Mouse (Mus musculus): ENCODE measurements around the gene Sema3g. TPM values are rescaled to one million over a fixed set of nuclear protein-coding genes. Genes with fewer than 3 reads are reported as not detected.
A peak's percentile ranks its signal among the peaks of the same experiment; 100 is the strongest.

Gene Sema3g
- total RNA-seq, 2 experiments from 2014 or later, result 4.9 to 5.5 TPM

GRCm38 (mm10) chr14:31216846-31217245 lies 814 bp upstream of the Sema3g start, which contains the start of gene Nisch:
TSS of gene Nisch (minus strand) at chr14:31216946.
- intact Hi-C loops (cut with DNase I), result loop anchor here (1.0 to 5.0 kb wide), 3 partner anchors 14 to 120 kb away; partner anchors contain the start of genes Capn7 and Dnah1
- no peak for DNase-seq (ENCODE audit: low spot score in 2 of 2)

DNA sequence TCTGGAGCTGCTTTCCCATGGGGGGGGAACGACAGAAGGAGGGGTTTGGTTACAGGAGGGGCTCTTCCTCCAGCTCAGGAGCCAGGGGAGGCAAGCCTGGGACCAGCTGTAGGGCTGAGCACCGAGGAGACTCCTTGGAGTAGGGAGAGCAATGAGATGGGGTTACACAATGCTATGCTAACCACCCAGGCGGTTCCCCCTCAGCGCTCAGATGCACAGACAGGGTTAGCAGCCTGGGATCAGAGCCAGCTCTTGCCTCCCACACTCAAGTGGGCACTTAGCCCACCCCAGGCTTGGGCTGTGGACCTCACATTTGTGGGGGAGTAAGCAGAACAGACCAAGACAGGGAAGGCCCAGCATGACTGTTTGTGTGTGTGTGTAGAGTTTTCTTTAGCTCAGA lies 9.3 kb downstream of the Sema3g start:
- intact Hi-C loops (cut with DNase I), result no loop called here
- DNase-seq (ENCODE audit: low spot score in 2 of 2), result peak; percentile 42 to 66

GRCm38 (mm10) chr14:31228234-31228633 lies 10.6 kb downstream of the Sema3g start:
- intact Hi-C loops (cut with DNase I), result no loop called here
- DNase-seq (ENCODE audit: low spot score in 2 of 2), result no peak

GRCm38 (mm10) chr14:31230442-31230841 lies 12.8 kb downstream of the Sema3g start:
- intact Hi-C loops (cut with DNase I), result no loop called here
- no peak for DNase-seq (ENCODE audit: low spot score in 2 of 2)

- no peak for DNase-seq (ENCODE audit: low spot score in 2 of 2)
- intact Hi-C loops (cut with DNase I), result no loop called here
These were observed 14.9 kb downstream of the Sema3g start for GRCm38 (mm10) chr14:31232404-31233069.

- intact Hi-C loops (cut with DNase I), result no loop called here
- DNase-seq (ENCODE audit: low spot score in 2 of 2), result no peak
These were observed 15.7 kb downstream of the Sema3g start for GRCm38 (mm10) chr14:31233070-31233995.

- DNase-seq (ENCODE audit: low spot score in 2 of 2), result peak; percentile 79 to 83
- intact Hi-C loops (cut with DNase I), result loop anchor here (1.0 kb wide), 1 partner anchor 19 kb away; no protein-coding TSS in a partner anchor
These were observed 16.4 kb downstream of the Sema3g start for GRCm38 (mm10) chr14:31233996-31234591.

GRCm38 (mm10) chr14:31237101-31237882 lies 19.6 kb downstream of the Sema3g start:
- no peak for DNase-seq (ENCODE audit: low spot score in 2 of 2)
- intact Hi-C loops (cut with DNase I), result no loop called here

DNA sequence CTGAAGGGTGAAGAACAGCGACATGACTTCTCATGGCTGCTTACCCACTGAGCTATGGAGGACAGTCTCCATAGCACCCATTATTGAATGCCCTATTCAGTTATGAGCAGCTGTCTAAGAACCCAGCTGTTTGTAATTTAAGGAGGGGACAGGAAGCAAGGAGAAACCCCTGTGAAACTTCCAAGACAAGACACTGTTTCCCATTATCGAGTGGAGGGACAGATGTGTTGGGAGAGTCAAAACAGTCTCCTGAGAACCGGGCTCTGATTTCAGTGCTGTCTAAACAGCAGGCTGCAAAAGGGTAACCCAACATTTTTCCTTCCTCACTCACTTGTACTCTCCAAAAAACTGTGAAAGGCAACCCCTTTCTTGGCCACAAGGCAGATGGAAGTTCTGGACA lies 22.9 kb downstream of the Sema3g start:
- intact Hi-C loops (cut with DNase I), result no loop called here
- no peak for DNase-seq (ENCODE audit: low spot score in 2 of 2)

DNA sequence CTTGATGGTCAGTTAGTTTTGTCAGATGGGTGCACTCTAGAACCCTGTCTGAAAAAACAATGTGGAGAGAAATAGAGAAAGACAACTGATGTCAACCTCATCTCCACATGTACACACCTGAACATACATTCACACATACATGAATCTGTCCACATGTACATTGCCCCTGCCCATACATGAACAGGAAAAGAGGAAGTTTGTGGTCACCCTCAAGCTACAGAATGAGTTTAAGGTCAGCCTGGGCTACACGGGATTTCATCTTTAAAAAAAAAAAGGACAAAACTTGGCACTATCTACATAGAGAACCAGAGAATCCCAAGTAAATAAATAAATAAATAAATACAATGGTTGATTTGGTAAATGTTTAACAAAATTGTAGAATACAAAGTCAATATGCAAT lies 27.1 kb downstream of the Sema3g start:
- intact Hi-C loops (cut with DNase I), result no loop called here
- no peak for DNase-seq (ENCODE audit: low spot score in 2 of 2)

GRCm38 (mm10) chr14:31245946-31246345 lies 28.3 kb downstream of the Sema3g start:
- no peak for DNase-seq (ENCODE audit: low spot score in 2 of 2)
- intact Hi-C loops (cut with DNase I), result no loop called here

GRCm38 (mm10) chr14:31248396-31248795 lies 30.7 kb downstream of the Sema3g start:
- no peak for DNase-seq (ENCODE audit: low spot score in 2 of 2)
- intact Hi-C loops (cut with DNase I), result no loop called here

DNA sequence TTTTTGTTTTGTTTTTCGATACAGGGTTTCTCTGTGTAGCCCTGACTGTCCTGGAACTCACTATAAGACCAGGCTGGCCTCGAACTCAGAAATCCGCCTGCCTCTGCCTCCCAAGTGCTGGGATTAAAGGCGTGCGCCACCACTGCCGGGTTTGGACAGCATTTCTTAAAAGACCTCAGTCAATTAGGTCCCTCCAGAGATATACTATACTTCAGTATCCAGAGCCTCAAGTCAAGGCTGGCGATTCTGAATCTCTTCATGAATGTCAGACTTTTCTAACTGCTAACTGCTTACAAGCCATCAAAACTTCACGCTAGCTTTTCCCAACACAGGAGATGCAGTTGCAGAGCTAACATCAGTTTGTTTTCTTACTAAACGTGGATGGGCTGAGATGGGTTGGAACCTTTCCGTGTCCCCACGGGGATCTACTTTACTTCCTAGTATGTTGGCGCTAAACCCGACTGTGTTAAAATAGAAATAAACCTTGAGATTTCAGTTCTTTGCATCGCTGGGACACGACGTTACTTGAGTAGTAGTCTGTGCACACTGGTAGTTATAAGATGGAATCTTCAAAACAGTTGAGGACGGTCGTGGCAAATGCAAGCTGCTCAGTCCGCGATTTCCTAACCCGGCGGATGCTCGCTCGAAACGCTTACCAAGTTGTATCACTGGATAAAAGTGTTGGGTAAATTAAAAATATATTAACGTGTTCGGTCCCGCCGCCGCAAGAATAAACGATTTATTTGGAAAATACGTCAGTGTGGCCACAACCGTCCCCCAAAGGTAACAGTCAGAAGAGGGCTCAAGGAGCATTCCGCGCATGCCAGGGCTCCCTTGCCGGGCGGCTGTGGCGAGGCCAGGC lies 32.8 kb downstream of the Sema3g start:
- intact Hi-C loops (cut with DNase I), result loop anchor here (2.0 kb wide), 1 partner anchor 44 kb away; no protein-coding TSS in a partner anchor
- DNase-seq (ENCODE audit: low spot score in 2 of 2), result no peak

DNA sequence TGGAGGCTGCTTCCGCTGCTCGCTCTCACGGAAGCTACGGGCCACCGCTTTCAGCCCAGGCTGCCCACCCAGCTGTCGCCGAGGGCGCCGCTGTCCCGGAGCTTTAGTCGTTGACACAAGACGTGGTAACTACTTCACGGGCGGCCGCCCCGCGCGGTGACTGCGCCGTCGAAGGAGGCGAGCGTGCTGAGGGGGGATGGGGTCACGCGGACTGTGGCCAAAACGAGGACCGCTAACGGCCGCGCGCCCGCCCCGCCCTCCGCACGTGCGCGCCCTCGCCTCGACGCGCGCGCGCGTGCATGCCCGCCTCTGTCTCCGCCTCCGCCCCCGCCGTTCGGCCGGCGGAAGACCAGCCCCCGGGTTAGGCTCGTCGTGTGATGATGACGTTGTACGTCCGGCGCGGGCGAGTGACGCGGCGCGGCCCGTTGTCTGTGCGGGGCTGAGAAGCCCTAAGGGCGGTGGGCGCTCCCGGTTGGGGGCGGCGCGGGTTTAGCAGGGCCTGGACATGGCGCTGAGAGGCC lies 33.5 kb downstream of the Sema3g start, which contains the start of the genes Phf7 and Bap1:
Gene Phf7, minus strand, starts transcription at position 234 of the 521 bp plus-strand sequence.
Gene Bap1, plus strand, starts transcription at position 367 of the 521 bp plus-strand sequence.
- intact Hi-C loops (cut with DNase I), result loop anchor here (2.0 kb wide), 1 partner anchor 44 kb away; no protein-coding TSS in a partner anchor
- DNase-seq (ENCODE audit: low spot score in 2 of 2), result peak; percentile 96 to 97

- intact Hi-C loops (cut with DNase I), result loop anchor here (2.0 kb wide), 1 partner anchor 45 kb away; no protein-coding TSS in a partner anchor
- no peak for DNase-seq (ENCODE audit: low spot score in 2 of 2)
These were observed 34.0 kb downstream of the Sema3g start for GRCm38 (mm10) chr14:31251626-31252025.

- no peak for DNase-seq (ENCODE audit: low spot score in 2 of 2)
- intact Hi-C loops (cut with DNase I), result no loop called here
These were observed 34.4 kb downstream of the Sema3g start for GRCm38 (mm10) chr14:31252091-31252490.

DNA sequence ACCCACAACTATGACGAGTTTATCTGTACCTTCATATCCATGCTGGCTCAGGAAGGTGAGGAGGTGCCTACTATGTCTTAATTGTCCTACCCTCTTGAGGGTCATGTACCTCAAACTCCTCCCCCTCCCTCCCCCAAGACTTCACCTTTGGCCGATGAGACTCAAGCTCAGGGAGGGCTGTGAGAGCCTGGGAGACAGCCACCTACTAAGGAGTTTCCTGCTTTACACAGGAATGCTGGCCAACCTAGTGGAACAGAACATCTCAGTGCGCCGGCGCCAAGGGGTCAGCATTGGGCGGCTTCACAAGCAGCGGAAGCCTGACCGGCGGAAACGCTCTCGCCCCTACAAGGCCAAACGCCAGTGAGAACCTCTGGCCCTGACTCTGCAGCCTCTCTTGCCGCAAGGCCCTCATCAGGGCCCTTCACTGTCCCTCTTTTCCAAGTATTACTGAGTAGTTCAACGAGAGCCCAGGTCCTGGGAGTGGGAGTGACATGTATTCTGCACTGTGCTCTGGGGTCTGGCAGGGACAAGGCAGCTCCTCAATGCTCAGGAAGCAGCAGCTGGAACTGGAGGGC lies 40.9 kb downstream of the Sema3g start:
- DNase-seq (ENCODE audit: low spot score in 2 of 2), result no peak
- intact Hi-C loops (cut with DNase I), result no loop called here

GRCm38 (mm10) chr14:31260374-31260773 lies 42.7 kb downstream of the Sema3g start:
- DNase-seq (ENCODE audit: low spot score in 2 of 2), result no peak
- intact Hi-C loops (cut with DNase I), result no loop called here
